Mouse (Mus musculus) spleen, adult 2 months (tissue): ENCODE results near the gene Oprd1. TPM values are rescaled to one million over a fixed set of nuclear protein-coding genes. Genes with fewer than 3 reads are reported as not detected.
A peak's percentile ranks its signal among the peaks of the same experiment; 100 is the strongest.

ENCODE experiments used
- DNase-seq, 2 experiments: peaks; one replicate each; pipeline versions ENCODE4 v3.0.0 to v3.0.0-alpha.2; 2012 to 2021; ENCODE audit warnings: low spot score in 2 of 2, low read depth in 1 of 2
- H3K27ac ChIP-seq: fragments of 200-500 bp; 2 replicates; pipeline ENCODE4 v1.5.1; 2012; ENCODE audit warnings: low read length, inconsistent platforms; ENCODE audit not compliant: insufficient read depth
- H3K27me3 ChIP-seq: fragments of 200-500 bp; 2 replicates; pipeline ENCODE4 v1.6.1; 2012; ENCODE audit warnings: mild to moderate bottlenecking, moderate library complexity, low read length, inconsistent platforms; ENCODE audit not compliant: control insufficient read depth, insufficient read depth
- H3K36me3 ChIP-seq: fragments of 200-500 bp; 2 replicates; pipeline ENCODE4 v1.6.1; 2012; ENCODE audit warnings: mild to moderate bottlenecking, low read length, inconsistent platforms; ENCODE audit not compliant: control insufficient read depth, insufficient read depth
- H3K4me1 ChIP-seq: fragments of 200-500 bp; 2 replicates; pipeline ENCODE4 v1.6.1; 2011; ENCODE audit warnings: inconsistent platforms; ENCODE audit not compliant: control insufficient read depth, insufficient read depth, insufficient read length
- H3K4me3 ChIP-seq: fragments of 200-500 bp; 2 replicates; pipeline ENCODE4 v1.5.1; 2011; ENCODE audit warnings: mild to moderate bottlenecking, inconsistent platforms; ENCODE audit not compliant: insufficient read depth, insufficient read length; ENCODE audit errors: extremely low read depth
- CTCF ChIP-seq: fragments of 200-500 bp; IDR thresholded peaks from 2 replicates; pipeline ENCODE4 v1.5.1; 2011; ENCODE audit warnings: mild to moderate bottlenecking, inconsistent platforms; ENCODE audit not compliant: insufficient read depth, insufficient read length, insufficient replicate concordance; ENCODE audit errors: extremely low read depth
- POLR2A ChIP-seq: fragments of 200-500 bp; IDR thresholded peaks from 2 replicates; pipeline ENCODE4 v1.6.1; 2011; ENCODE audit warnings: low read depth, low read length, inconsistent platforms
- WGBS: fragments of 180-500 bp; shearing (Covaris S2); methylation state at CpG from one replicate; pipeline ENCODE4 v1.1.7; 2018; 5-methylcytosine and 5-hydroxymethylcytosine counted together
- polyA plus RNA-seq: library from polyadenylated mRNA; depleted of rRNA; stranded (reverse); fragments of >200 nt; gene quantifications from 2 replicates; pipeline ENCODE4 v1.2.3, GENCODE M21; 2012

The Oprd1 gene
- polyA plus RNA-seq, 1 experiment = 0.53 TPM

DNA sequence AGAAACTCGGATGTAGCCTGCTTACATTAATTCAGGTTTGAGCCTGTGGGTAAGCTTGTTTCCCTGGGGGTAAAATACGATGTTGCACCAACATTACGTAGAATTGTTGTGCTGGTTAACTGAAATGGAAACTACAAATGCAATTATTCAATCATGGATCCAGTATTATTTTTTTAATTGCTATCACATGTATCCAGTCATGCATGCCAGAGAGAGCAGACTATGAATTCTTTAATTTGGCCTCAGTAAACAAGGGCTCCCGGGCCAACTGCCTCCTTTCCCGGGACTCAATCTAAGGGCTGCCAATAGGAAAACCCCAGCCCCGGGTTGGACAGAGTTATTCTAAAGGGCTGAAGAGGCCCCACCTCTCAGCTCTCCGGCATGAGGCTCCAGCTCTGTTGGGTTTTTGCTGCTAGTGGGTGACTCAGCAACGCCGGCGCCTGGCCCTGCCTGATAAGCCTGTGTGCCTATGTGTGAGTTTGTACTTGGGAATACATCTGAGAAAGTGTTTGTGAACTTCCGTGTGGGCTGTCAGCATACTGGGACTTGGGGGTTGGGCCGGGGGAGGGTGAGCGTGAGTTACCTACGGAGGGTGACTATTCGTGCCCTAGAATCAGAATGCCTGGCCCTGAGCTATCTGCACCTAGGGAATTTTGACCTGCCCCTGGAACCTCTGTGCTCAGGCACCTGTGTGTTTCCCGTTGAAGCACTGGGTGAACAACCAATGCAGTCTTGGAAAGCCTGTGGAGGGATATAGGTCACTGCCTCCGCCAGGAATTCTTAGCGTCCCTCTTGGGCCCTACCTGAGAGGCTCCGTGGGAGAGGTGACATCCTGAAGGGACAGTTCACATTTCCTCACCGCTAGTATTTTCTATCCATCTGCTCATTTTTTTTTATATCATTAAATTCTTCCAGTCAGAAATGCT lies 67.5 kb downstream of the Oprd1 start:
- no peak for DNase-seq
- TF ChIP-seq CTCF (no peak), POLR2A (no peak)
- Histone ChIP-seq H3K4me1 (peaks cover 5% of the 10 kb centered on the region; the same call in 1 of the 2 replicates), H3K4me3 (0 out of 2 replicates have a peak overlapping the region, but pooled peaks have one; percentile 5), H3K36me3 (no peaks in the 10 kb centered on the region), H3K27me3 (no peaks in the 10 kb centered on the region; the same call in 1 of the 2 replicates), H3K27ac (peak overlapping the region; percentile 64; the same call in 1 of the 2 replicates)
- WGBS = 33% methylated on average over 20 of the region's 20 CpGs

DNA sequence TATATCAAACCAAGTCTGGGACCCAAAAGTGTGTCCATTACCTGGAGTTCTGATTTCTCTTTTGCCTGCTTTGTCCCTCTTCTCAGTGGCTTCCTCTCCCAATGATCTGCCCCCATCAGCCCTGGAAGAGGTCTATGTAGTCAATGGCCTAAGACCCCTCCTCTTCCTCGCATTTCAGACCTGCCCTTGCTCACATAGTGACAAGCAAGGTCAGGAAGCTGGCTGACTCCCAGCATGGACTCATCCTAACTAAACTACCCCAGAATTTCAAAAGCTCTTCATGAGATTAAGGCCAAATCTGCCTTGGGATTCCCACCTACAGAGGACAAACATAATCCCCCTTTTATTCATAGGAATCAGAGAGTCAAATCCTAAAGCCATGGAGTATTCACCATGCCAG lies 68.5 kb downstream of the Oprd1 start:
- Histone ChIP-seq H3K36me3 (no peaks in the 10 kb centered on the region), H3K4me1 (peaks cover 5% of the 10 kb centered on the region; the same call in 1 of the 2 replicates), H3K4me3 (no peak overlapping the region), H3K27ac (peak overlapping the region; percentile 26; the same call in 1 of the 2 replicates), H3K27me3 (no peaks in the 10 kb centered on the region; the same call in 1 of the 2 replicates)
- no peak for DNase-seq
- 79% methylated on average over 1 of the region's 1 CpGs for whole genome bisulfite sequencing
- TF ChIP-seq POLR2A (no peak), CTCF (no peak)

DNA sequence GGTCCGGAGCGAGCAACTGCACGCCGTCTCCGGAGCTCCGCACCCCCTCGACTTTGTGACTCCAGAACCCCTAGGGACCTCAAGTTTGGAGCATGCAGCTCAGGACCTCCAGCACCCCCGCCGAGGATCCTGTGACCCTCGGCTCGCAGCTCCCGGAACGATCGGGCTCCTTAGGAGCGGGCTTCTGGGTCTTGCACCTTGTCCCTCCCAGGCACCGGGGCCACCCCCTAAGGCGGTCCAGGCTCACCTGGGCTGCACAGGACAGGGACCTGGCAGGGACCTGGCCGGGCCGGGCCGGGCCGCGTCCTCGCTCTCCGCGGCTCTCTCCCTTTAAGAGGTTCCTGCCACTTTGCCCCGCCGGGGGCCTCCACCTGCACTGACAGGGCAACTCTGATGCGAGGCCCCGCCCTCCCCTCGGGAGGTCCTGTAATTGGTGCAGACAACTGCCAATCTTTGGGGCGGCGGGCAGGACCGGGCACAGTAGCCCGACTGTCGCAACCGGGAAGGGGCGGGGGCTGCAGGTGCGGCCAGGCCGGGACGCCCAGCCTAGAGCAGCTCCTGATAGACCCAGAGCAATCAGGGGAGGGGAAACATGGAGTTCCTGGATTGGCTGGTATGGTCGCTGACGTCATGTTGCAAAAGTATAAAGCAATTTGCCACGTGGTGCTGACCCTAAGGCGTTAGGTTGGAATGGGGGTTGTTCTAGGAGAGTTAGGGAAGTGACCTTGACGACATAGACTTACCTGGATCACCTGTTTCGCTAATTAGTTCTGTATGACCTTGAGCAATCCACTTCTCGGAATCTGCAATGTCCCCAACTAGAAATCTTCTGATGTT lies 69.1 kb downstream of the Oprd1 start, which contains the start of gene Epb41:
Gene Epb41 (minus strand): TSS at position 389 of the 837 bp plus-strand sequence.
- peak within 1 kb of the TSS; percentile 92 for H3K4me3 ChIP-seq
- H3K36me3 ChIP-seq = peaks cover 3% of the 10 kb centered on the region; the same call in 1 of the 2 replicates
- peak; percentile 94 to 100 for DNase-seq
- WGBS = 3% methylated on average over 47 of the region's 47 CpGs
- H3K27ac ChIP-seq = peak within 1 kb of the TSS; percentile 56
- no peaks in the 10 kb centered on the region; the same call in 1 of the 2 replicates for H3K27me3 ChIP-seq
- TF ChIP-seq CTCF (no peak), POLR2A (peak; percentile 19; the same call in 1 of the 2 replicates)
- peaks cover 5% of the 10 kb centered on the region; the same call in 1 of the 2 replicates for H3K4me1 ChIP-seq

DNA sequence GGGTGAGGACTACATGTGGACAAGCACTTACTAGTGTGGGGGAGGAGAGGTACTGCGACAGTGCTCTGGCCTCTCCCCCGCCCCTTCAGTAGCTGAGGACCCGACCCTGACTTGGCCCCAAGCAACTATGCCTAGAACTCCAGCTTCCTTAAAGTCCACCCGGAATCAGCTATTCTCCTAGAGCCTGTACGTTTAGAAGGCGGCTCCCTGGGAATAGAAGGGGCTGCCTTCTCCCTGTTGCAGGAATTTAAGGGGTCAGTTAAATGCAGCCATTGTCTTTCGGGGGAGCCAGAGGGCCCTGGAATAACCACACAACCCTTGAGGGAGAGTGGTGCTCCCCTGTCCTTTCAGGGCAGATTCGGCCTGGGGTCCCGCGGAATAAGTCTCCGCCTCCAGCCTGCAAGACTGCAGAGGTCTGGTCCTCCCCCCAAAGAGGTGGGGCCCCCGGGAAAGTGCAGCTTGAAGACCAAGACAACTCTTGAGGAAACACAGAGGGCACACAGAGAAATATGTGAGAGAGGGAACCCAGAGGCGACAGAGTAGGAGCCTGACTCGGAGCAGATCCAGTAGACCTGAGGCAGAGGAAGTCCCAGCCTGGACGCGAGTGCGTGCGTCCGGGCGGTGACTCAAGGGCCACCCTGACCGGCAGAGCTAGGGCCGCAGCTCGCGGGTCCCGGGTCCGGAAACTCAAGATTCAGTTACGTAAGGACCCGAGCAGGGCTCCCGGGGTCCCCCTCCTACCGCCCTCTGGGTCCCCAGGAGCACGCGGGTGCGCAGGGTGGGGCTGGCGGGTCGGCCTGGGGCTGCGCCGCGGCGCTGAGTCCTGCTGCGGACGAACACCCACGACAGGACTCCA lies 70.0 kb downstream of the Oprd1 start, which contains the start of gene Gm10300:
Gene Gm10300 (plus strand): TSS at position 621 of the 856 bp plus-strand sequence.
- peak in 1 of 2 experiments; percentile 29 for DNase-seq
- Histone ChIP-seq H3K27ac (peak within 1 kb of the TSS; percentile 56), H3K4me1 (peaks cover 5% of the 10 kb centered on the region; the same call in 1 of the 2 replicates), H3K4me3 (peak within 1 kb of the TSS; percentile 92), H3K27me3 (no peaks in the 10 kb centered on the region; the same call in 1 of the 2 replicates), H3K36me3 (peaks cover 3% of the 10 kb centered on the region; the same call in 1 of the 2 replicates)
- no peak for TF ChIP-seq CTCF
- TF ChIP-seq POLR2A = no peak
- 3% methylated on average over 42 of the region's 42 CpGs for WGBS

DNA sequence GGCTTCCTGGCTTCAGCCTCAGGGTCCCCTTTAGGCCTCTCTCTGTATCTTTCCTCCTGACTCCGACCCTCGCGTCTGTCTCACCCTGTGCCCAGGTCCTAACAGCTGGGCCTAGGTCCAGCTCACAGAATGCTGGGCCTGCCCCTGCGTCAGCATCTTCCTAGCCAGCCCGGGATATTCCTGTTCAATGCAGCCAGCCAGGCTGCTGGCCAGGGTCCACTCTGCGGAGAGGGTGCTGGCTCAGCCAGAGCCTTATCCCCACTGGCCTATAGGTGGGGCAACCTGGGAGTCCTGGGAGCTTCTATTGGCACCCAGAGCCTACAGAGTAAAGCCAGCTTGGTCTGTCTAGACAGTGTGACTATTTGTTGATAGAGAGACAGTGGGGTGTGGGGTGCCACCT lies 71.3 kb downstream of the Oprd1 start:
- Histone ChIP-seq H3K4me3 (no peak overlapping the region), H3K27ac (no peak overlapping the region), H3K36me3 (peaks cover 3% of the 10 kb centered on the region; the same call in 1 of the 2 replicates), H3K27me3 (no peaks in the 10 kb centered on the region; the same call in 1 of the 2 replicates), H3K4me1 (peaks cover 5% of the 10 kb centered on the region; the same call in 1 of the 2 replicates)
- TF ChIP-seq CTCF (no peak), POLR2A (no peak)
- no peak for DNase-seq
- 98% methylated on average over 6 of the region's 6 CpGs for WGBS

DNA sequence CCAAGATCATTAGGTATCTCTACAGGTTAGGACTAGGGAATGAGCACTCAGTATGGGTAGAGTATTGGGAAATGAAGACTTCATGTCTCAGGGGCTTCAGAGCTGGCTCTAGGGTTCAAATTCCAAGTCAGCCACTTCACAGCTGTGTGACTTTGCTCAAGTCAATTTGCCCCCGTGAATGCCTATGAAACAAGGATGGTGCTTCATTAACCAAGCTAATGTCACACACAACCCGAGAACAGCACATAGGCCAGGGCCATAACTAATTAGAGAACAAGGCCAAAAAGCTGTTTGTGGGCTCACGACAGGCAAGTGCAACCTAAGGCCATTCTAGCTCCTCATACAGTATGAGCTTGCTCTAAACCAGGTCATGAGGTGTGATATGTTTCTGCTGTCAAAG lies 72.1 kb downstream of the Oprd1 start:
- Histone ChIP-seq H3K27me3 (no peaks in the 10 kb centered on the region; the same call in 1 of the 2 replicates), H3K27ac (no peak overlapping the region), H3K4me3 (no peak overlapping the region), H3K4me1 (peaks cover 5% of the 10 kb centered on the region; the same call in 1 of the 2 replicates), H3K36me3 (peaks cover 3% of the 10 kb centered on the region; the same call in 1 of the 2 replicates)
- TF ChIP-seq POLR2A = no peak
- no peak for TF ChIP-seq CTCF
- DNase-seq = no peak
- WGBS = 91% methylated on average over 3 of the region's 3 CpGs
